Mouse (Mus musculus) retina, postnatal 1 day (tissue): ENCODE measurements around the gene Rab5if.
"Not testable (repeated sequence)": the region's sequence is repeated elsewhere in the genome, so short reads cannot be mapped to it uniquely, and the experiment has no call there.

Experiments
- DNase-seq: peaks from one replicate; pipeline ENCODE4 v3.0.0-alpha.2; 2012

Gene Rab5if

GRCm38 (mm10) chr2:156862772-156863486 lies at the start of gene Rab5if:
Gene Rab5if, plus strand, starts transcription at chr2:156863128.
- peak; percentile 98 for DNase-seq

GRCm38 (mm10) chr2:156814344-156814801 lies 48.6 kb upstream of the Rab5if start:
- peak; percentile 46 for DNase-seq

- DNase-seq, result peak; percentile 20
Measured at GRCm38 (mm10) chr2:156814893-156815292, 48.0 kb upstream of the Rab5if start.

GRCm38 (mm10) chr2:156815412-156815811 lies 47.5 kb upstream of the Rab5if start:
- DNase-seq, result no peak

GRCm38 (mm10) chr2:156816116-156816515 lies 46.8 kb upstream of the Rab5if start:
- no peak for DNase-seq

GRCm38 (mm10) chr2:156825128-156825527 lies 37.8 kb upstream of the Rab5if start:
- not testable (repeated sequence) for DNase-seq

GRCm38 (mm10) chr2:156834336-156834735 lies 28.6 kb upstream of the Rab5if start:
- no peak for DNase-seq

GRCm38 (mm10) chr2:156838839-156839238 lies 24.1 kb upstream of the Rab5if start:
- DNase-seq, result no peak

- peak; percentile 96 for DNase-seq
Measured at GRCm38 (mm10) chr2:156839319-156840191, 23.4 kb upstream of the Rab5if start, which contains the start of gene Tgif2. Gene Tgif2, plus strand, starts transcription at chr2:156840007.

- DNase-seq, result peak; percentile 86
Measured at GRCm38 (mm10) chr2:156840301-156841027, 22.5 kb upstream of the Rab5if start.

GRCm38 (mm10) chr2:156841028-156841840 lies 21.7 kb upstream of the Rab5if start:
- DNase-seq, result peak; percentile 74

- peak; percentile 58 for DNase-seq
Measured at GRCm38 (mm10) chr2:156841841-156842706, 20.9 kb upstream of the Rab5if start.

- no peak for DNase-seq
Measured at GRCm38 (mm10) chr2:156842711-156843110, 20.2 kb upstream of the Rab5if start.

GRCm38 (mm10) chr2:156843331-156843730 lies 19.6 kb upstream of the Rab5if start:
- DNase-seq, result no peak

- DNase-seq, result no peak
Measured at GRCm38 (mm10) chr2:156844715-156845114, 18.2 kb upstream of the Rab5if start.

- DNase-seq, result no peak
Measured at GRCm38 (mm10) chr2:156847653-156848052, 15.3 kb upstream of the Rab5if start.

- no peak for DNase-seq
Measured at GRCm38 (mm10) chr2:156848526-156849182, 14.3 kb upstream of the Rab5if start.

GRCm38 (mm10) chr2:156850505-156850904 lies 12.4 kb upstream of the Rab5if start:
- no peak for DNase-seq

- DNase-seq, result not testable (repeated sequence)
Measured at GRCm38 (mm10) chr2:156853584-156853983, 9.3 kb upstream of the Rab5if start.

GRCm38 (mm10) chr2:156853999-156854771 lies 8.7 kb upstream of the Rab5if start:
- peak; percentile 68 for DNase-seq
